Mouse (Mus musculus): Measurements from ENCODE around the gene Hrasls5. TPM values are rescaled to one million over a fixed set of nuclear protein-coding genes. Genes with fewer than 3 reads are reported as not detected.

The Hrasls5 gene
- polyA plus RNA-seq, 1 experiment from 2014 or later = not detected

DNA sequence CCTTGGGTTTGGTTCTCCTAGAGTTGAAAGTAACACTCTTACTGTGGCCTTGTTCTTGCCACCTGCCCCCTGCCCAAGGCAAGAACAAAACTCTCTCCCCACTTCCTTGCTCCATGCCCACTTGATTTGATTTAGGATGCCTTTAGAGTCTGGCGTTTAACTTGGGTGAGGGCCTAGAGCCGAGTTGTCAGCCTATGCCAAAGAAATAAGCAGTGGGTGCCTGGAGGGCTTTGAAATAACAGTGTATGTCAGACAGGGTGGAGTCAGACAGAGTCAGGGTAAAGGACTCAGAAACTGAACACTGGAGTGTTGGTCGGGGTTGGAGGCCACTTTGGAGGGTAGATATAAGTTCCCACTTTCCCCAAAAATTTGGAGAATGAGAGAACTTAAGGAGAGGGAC, 4.7 kb downstream of the Hrasls5 start:
- Histone ChIP-seq H3K4me2 (ENCODE audit: low read depth) (no peak overlapping the region), H3K27me3 (ENCODE audit: control insufficient read depth, insufficient read depth, low read length) (peaks cover 8% of the 10 kb centered on the region; the same call in 1 of the 2 replicates), H3K36me3 (ENCODE audit: control insufficient read depth, insufficient read depth, low read length) (no peaks in the 10 kb centered on the region), H3K4me1 (ENCODE audit: control insufficient read depth, insufficient read depth, low read length) (no peaks in the 10 kb centered on the region), H3K4me3 (ENCODE audit: low read depth, low read length) (no peak overlapping the region), H3K27ac (ENCODE audit: low read depth, low read length) (no peak overlapping the region), H3K9me3 (ENCODE audit: control insufficient read depth, low read length) (no peaks in the 10 kb centered on the region), H3K9ac (ENCODE audit: low read length) (no peak overlapping the region)
- DNase-seq (ENCODE audit: low spot score) (no peak), ATAC-seq (ENCODE audit: insufficient read depth, low FRiP score, low TSS enrichment) (no peak)
- WGBS = 56% methylated on average over 3 of the region's 3 CpGs

DNA sequence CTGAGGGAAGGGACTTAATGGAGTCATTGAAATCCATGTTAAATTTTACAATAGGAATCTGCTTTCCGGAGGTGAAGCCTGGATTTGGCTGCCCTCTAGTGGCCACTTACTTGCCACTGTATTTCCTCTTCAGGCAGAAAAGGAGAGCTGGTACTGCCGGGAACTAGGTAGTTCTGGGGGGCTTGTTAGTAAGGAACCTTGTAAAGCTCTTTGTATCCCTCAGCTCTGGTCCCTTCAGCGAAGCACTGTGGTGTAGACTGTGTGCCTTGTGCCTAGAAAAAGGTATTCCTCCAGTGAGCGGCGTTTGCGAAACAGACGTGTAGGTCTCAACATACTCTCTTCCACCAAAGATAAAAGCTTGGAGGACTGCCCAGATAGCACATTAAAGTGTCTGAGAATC, 5.4 kb downstream of the Hrasls5 start:
- ATAC-seq (ENCODE audit: insufficient read depth, low FRiP score, low TSS enrichment) (no peak), DNase-seq (ENCODE audit: low spot score) (peak; percentile 73)
- peaks cover 3% of the 10 kb centered on the region; the same call in 1 of the 2 replicates for H3K27me3 ChIP-seq (ENCODE audit: control insufficient read depth, insufficient read depth, low read length)
- no peak overlapping the region for H3K4me3 ChIP-seq (ENCODE audit: low read depth, low read length)
- no peak overlapping the region for H3K9ac ChIP-seq (ENCODE audit: low read length)
- no peaks in the 10 kb centered on the region for H3K4me1 ChIP-seq (ENCODE audit: control insufficient read depth, insufficient read depth, low read length)
- no peak overlapping the region for H3K4me2 ChIP-seq (ENCODE audit: low read depth)
- no peaks in the 10 kb centered on the region for H3K36me3 ChIP-seq (ENCODE audit: control insufficient read depth, insufficient read depth, low read length)
- 47% methylated on average over 7 of the region's 7 CpGs for whole genome bisulfite sequencing
- no peak overlapping the region for H3K27ac ChIP-seq (ENCODE audit: low read depth, low read length)
- no peaks in the 10 kb centered on the region for H3K9me3 ChIP-seq (ENCODE audit: control insufficient read depth, low read length)

DNA sequence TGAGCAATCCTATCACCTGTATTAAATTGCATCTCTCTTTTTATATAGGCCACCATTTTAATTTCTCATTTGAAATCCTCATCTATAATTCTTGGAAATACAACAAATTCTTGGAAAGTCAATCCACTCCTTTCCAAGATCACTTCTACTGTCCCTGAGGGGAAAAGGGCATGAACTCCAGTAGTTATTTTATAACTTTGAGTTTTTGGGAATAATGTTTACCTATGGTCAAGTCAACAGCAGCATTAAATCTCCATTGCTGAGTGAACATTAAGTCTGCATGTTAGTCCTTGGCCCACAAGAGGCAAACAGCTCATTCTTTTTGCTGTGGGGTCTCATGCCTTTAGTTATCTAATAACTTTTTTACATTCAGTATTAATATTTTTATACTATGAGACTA, 20.7 kb downstream of the Hrasls5 start:
- no peaks in the 10 kb centered on the region for H3K4me1 ChIP-seq (ENCODE audit: control insufficient read depth, insufficient read depth, low read length)
- H3K9ac ChIP-seq (ENCODE audit: low read length) = no peak overlapping the region
- DNase-seq (ENCODE audit: low spot score) (no peak), ATAC-seq (ENCODE audit: insufficient read depth, low FRiP score, low TSS enrichment) (no peak)
- no peak overlapping the region for H3K27ac ChIP-seq (ENCODE audit: low read depth, low read length)
- no peaks in the 10 kb centered on the region for H3K36me3 ChIP-seq (ENCODE audit: control insufficient read depth, insufficient read depth, low read length)
- H3K27me3 ChIP-seq (ENCODE audit: control insufficient read depth, insufficient read depth, low read length) = no peaks in the 10 kb centered on the region
- H3K9me3 ChIP-seq (ENCODE audit: control insufficient read depth, low read length) = no peaks in the 10 kb centered on the region
- no peak overlapping the region for H3K4me2 ChIP-seq (ENCODE audit: low read depth)
- H3K4me3 ChIP-seq (ENCODE audit: low read depth, low read length) = no peak overlapping the region

DNA sequence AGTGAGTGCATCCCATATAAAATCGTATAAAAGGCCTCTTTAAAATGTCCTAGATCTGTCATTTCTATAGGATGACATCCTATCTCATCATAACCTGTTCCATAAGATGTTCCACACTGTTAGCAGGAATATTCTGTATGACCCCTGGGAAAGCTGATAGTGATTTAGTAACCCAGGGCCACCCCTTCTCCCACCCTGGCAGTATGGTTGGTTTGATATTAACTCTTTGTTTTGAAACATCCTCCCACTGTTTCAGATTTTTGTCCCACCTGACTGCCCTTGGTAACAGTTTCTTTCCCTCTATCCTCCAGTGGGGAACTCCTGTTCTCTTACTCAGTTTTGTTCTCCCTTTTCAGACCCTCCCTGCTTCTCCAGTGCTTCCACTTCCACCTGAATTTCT, 21.4 kb downstream of the Hrasls5 start:
- 72% methylated on average over 1 of the region's 1 CpGs for WGBS
- Histone ChIP-seq H3K27ac (ENCODE audit: low read depth, low read length) (no peak overlapping the region), H3K4me1 (ENCODE audit: control insufficient read depth, insufficient read depth, low read length) (no peaks in the 10 kb centered on the region), H3K9me3 (ENCODE audit: control insufficient read depth, low read length) (no peaks in the 10 kb centered on the region), H3K9ac (ENCODE audit: low read length) (no peak overlapping the region), H3K4me3 (ENCODE audit: low read depth, low read length) (no peak overlapping the region), H3K4me2 (ENCODE audit: low read depth) (no peak overlapping the region), H3K27me3 (ENCODE audit: control insufficient read depth, insufficient read depth, low read length) (no peaks in the 10 kb centered on the region), H3K36me3 (ENCODE audit: control insufficient read depth, insufficient read depth, low read length) (no peaks in the 10 kb centered on the region)
- ATAC-seq (ENCODE audit: insufficient read depth, low FRiP score, low TSS enrichment) = no peak
- DNase-seq (ENCODE audit: low spot score) = no peak

DNA sequence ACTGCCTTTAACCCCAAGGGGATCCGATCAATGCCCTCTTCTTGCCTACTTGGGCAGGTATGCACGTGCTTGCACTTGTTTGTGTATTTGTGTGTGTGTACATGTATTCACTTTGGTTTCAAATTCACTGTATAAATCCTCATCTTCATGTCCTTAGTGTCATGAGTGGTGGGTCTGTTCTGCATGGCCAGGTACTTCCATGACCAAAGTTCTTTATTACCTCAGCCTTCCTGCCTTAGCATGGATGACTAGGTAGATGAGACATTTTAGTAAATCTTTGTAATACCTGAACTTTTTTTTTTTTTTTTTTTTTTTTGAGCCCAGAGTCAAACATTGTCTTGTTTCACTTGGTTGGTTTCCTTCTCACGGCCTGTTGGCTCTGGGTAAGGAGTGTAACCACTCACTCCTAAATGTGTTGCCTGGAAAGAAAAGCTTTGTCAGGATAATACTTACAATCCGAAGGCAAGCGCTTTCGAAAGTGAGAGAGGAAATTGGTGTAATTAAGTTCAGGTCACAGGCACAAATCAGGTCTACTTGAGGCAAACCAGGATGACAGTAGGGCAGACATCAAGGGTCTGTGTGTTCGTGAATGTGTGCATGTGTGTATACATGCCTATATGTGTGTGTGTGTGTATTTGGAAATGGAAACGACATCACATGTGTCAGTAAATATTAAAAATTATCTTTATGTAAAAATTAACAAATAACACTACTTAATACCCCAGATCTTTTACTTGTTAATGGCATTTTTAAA, 36.7 kb downstream of the Hrasls5 start:
- H3K4me1 ChIP-seq (ENCODE audit: control insufficient read depth, insufficient read depth, low read length) = no peaks in the 10 kb centered on the region
- H3K27me3 ChIP-seq (ENCODE audit: control insufficient read depth, insufficient read depth, low read length) = no peaks in the 10 kb centered on the region
- WGBS = 85% methylated on average over 8 of the region's 8 CpGs
- no peaks in the 10 kb centered on the region for H3K36me3 ChIP-seq (ENCODE audit: control insufficient read depth, insufficient read depth, low read length)
- no peak overlapping the region for H3K9ac ChIP-seq (ENCODE audit: low read length)
- ATAC-seq (ENCODE audit: insufficient read depth, low FRiP score, low TSS enrichment) (no peak), DNase-seq (ENCODE audit: low spot score) (no peak)
- H3K4me2 ChIP-seq (ENCODE audit: low read depth) = no peak overlapping the region
- no peak overlapping the region for H3K27ac ChIP-seq (ENCODE audit: low read depth, low read length)
- no peak overlapping the region for H3K4me3 ChIP-seq (ENCODE audit: low read depth, low read length)
- H3K9me3 ChIP-seq (ENCODE audit: control insufficient read depth, low read length) = no peaks in the 10 kb centered on the region

DNA sequence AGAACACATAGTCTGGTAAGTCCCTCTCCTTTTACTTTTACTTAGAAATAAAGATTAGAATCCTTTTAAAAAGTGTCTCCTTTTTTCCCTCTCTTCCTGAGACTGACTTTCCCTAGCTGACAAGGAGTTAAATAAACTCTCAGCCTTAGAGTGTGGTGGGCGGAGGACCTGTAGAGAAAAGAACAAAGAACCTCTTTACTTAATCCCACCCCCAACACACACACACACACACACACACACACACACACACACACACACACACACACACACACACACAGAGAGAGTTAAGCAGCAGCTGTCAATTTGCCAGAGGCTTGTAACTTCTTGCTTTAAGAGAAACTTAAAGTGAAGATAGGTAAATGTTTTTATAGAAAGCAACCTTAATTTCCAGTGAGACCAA, 59.7 kb downstream of the Hrasls5 start:
- H3K4me3 ChIP-seq (ENCODE audit: low read depth, low read length) = no peak overlapping the region
- no peak overlapping the region for H3K9ac ChIP-seq (ENCODE audit: low read length)
- no peaks in the 10 kb centered on the region for H3K9me3 ChIP-seq (ENCODE audit: control insufficient read depth, low read length)
- no peaks in the 10 kb centered on the region for H3K36me3 ChIP-seq (ENCODE audit: control insufficient read depth, insufficient read depth, low read length)
- no peak overlapping the region for H3K27ac ChIP-seq (ENCODE audit: low read depth, low read length)
- no peak for DNase-seq (ENCODE audit: low spot score)
- H3K4me1 ChIP-seq (ENCODE audit: control insufficient read depth, insufficient read depth, low read length) = no peaks in the 10 kb centered on the region
- WGBS = 24% methylated on average over 1 of the region's 1 CpGs
- H3K4me2 ChIP-seq (ENCODE audit: low read depth) = no peak overlapping the region
- H3K27me3 ChIP-seq (ENCODE audit: control insufficient read depth, insufficient read depth, low read length) = no peaks in the 10 kb centered on the region
- ATAC-seq (ENCODE audit: insufficient read depth, low FRiP score, low TSS enrichment) = no peak

DNA sequence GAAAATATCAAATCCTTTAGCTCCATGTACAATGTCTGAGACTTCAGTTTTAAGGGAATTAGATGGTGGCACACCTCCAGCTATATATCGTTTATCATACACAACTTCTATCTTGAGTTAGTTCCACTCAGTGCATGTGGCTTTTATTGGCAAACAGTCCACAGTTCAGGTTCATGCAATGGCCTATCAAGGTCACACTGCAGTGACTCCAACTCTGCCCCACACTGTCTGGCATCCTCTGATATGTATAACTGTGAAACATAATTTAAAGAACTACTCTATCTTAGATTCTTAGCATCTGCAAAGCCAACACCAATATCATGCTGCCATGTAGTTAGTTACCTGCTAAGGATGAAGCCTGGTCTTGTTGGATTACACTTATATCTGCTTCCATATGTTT, 75.6 kb downstream of the Hrasls5 start:
- Histone ChIP-seq H3K4me1 (ENCODE audit: control insufficient read depth, insufficient read depth, low read length) (no peaks in the 10 kb centered on the region), H3K4me2 (ENCODE audit: low read depth) (no peak overlapping the region), H3K4me3 (ENCODE audit: low read depth, low read length) (no peak overlapping the region), H3K36me3 (ENCODE audit: control insufficient read depth, insufficient read depth, low read length) (no peaks in the 10 kb centered on the region), H3K27me3 (ENCODE audit: control insufficient read depth, insufficient read depth, low read length) (no peaks in the 10 kb centered on the region), H3K9ac (ENCODE audit: low read length) (no peak overlapping the region), H3K27ac (ENCODE audit: low read depth, low read length) (no peak overlapping the region), H3K9me3 (ENCODE audit: control insufficient read depth, low read length) (no peaks in the 10 kb centered on the region)
- DNase-seq (ENCODE audit: low spot score) (no peak), ATAC-seq (ENCODE audit: insufficient read depth, low FRiP score, low TSS enrichment) (no peak)
- WGBS = 91% methylated on average over 1 of the region's 1 CpGs

Other genes with a start within 250 kb of the Hrasls5 start
- gene Spindoc, start 229.5 kb upstream of the Hrasls5 start, polyA plus RNA-seq (2014; fragmentation: Nextera tagmentation; extraction: Ambion mirVana) = 25.6 and 35.1 TPM in 2 replicates
- gene 2700081O15Rik, start 194.9 kb upstream of the Hrasls5 start, polyA plus RNA-seq (2014; fragmentation: Nextera tagmentation; extraction: Ambion mirVana) = 15.1 and 16.3 TPM in 2 replicates
- gene Rtn3, start 129.3 kb upstream of the Hrasls5 start, polyA plus RNA-seq (2014; fragmentation: Nextera tagmentation; extraction: Ambion mirVana) = 247 and 255 TPM in 2 replicates
- 7.4 and 9.5 TPM in 2 replicates for gene Atl3, start 118.5 kb upstream of the Hrasls5 start, polyA plus RNA-seq (2014; fragmentation: Nextera tagmentation; extraction: Ambion mirVana)
- gene Pla2g16, start 55.1 kb upstream of the Hrasls5 start, polyA plus RNA-seq (2014; fragmentation: Nextera tagmentation; extraction: Ambion mirVana) = 3.4 and 5.0 TPM in 2 replicates
- not detected in 2 replicates for gene Lgals12, start 5.3 kb upstream of the Hrasls5 start, polyA plus RNA-seq (2014; fragmentation: Nextera tagmentation; extraction: Ambion mirVana)
- gene Slc22a19, start 98.8 kb downstream of the Hrasls5 start, polyA plus RNA-seq (2014; fragmentation: Nextera tagmentation; extraction: Ambion mirVana) = not detected in 2 replicates
- gene Slc22a26, start 190.1 kb downstream of the Hrasls5 start, polyA plus RNA-seq (2014; fragmentation: Nextera tagmentation; extraction: Ambion mirVana) = not detected in 2 replicates

Data from neural tube, embryonic 11.5 days (tissue).